Mouse (Mus musculus) CD8-positive naive resting alpha-beta T cell, adult 2 months (primary cell): Measurements from ENCODE around the gene Ctnnbip1.

ENCODE experiments used
- DNase-seq, 2 experiments: peaks; one replicate each; pipeline ENCODE4 v3.0.0; 2022; ENCODE audit warnings: low read depth in 2 of 2, low spot score in 2 of 2

Gene Ctnnbip1

DNA sequence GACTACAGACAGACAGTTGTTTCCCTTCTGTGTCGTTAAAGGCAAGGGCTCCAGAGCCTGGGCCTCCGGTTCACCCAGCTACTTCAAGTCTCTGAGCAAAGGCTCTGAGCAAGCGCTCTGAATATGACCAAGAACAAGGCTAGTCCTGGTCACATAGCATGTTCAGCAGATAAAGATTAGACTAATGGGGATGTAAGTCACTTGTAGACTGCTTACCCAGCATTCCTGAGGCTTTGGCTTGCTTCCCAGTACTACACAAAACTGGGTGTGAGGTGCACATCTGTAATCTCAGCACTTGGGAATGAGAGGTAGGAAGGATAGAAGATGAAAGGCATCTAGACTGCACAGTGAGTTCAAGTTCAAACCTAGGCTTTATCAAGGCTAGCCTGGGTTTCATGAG lies 40.4 kb downstream of the Ctnnbip1 start:
- no peak for DNase-seq

DNA sequence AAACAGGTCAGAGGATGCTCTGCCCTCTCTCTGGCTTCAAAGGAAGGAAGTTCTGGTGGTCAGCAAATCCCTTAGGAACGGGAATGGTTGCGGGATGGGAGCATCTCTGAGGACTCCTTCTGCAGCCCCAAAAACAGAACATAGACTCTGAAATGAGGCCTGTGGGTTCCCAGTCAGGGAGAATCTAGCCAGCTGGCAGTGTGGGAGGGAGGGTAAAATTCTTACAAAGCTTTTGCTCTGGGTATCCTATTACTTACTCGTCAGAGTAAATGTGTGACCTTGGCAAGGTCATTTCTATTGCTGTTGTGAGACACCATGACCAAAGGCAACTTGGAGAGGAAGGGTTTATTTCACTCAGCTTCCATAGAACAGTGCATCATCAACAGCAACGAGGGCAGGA lies 43.4 kb downstream of the Ctnnbip1 start:
- DNase-seq = no peak

DNA sequence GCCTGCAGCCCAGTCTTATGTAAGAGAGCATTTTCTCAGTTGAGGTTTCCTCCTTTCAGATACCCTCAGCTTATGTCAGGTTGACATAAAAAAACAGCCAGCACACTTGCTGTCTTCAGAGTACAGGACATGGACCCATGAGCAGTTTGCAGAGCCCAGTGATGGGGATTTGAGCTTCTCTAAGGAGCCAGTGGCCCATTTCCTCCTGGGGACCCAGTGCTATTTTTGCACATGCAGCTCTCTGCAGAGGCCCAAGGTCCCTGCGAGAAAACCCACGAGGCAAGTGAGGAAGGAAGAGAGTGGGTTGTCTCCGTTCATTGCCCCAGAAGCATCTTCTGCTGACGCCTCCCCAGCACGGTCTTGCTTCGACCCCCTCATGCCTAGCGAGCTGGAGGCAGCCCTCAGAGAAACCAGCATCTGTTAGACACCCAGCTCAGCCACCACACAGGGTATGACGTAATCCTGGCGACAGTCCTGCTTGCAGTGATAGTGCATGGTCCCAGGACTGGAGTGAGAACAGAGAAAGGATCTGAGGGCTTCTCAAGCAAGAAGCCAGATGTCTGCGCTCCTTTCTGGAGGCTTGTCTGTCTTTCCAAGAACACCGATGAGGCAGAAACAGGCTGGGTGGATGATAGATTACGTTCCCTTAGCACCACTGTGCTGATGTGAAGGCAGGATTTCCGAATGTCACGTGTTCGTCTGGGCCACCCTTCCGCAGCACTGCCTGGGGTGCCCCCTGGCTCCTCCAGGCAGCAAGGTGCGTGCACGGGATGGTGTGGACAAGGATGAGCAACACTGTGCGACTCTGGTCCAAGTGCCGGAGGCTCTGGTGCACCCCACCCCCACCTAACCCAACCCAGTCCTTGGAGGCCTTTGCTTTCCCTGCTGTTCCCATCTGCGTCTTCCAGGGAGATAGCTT lies 44.2 kb downstream of the Ctnnbip1 start:
- DNase-seq = no peak

DNA sequence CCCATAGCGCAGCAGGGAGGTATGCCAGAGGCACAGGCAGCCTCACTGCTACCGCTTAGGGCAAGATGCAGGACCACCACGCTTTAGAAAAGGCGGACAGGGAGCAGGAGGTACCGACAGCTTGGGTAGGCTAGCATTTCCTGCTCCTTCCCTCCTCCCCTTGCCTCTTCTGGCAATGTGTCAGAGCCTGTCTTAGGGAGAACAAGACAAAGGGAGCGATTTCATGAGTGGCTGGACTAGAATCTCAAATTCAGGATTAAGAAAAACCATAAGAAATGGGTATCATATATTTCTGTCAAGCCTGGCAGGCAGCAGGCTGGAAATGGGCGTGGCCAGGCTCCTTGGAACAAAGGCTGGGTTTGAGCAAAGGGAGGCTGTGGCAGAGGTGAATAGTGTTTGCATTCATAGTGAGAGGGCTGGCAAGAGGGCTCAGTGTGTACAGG lies 44.9 kb downstream of the Ctnnbip1 start:
- DNase-seq = no peak

DNA sequence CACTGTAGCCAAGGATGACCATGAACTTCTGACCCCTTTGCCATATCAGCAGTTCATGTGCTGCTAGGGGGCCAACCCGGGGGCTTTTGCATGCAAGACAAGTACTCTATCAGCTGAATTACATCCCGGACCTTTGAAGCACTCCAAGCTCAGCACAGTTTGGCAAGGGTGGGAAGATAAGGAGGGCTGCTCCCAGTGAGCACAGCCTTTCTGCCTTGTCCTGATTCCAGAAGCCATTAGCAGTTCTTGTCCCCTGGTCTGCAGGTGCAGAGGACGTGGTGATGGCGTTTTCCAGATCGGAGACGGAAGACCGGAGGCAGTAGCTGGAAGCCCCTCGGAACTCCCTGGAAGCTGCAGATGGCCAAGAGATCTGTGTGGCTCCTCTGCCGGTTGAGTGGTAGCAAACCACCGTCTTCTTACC lies 45.9 kb downstream of the Ctnnbip1 start:
- no peak for DNase-seq

GRCm38 (mm10) chr4:149564452-149565407 lies 46.7 kb downstream of the Ctnnbip1 start:
- no peak for DNase-seq

DNA sequence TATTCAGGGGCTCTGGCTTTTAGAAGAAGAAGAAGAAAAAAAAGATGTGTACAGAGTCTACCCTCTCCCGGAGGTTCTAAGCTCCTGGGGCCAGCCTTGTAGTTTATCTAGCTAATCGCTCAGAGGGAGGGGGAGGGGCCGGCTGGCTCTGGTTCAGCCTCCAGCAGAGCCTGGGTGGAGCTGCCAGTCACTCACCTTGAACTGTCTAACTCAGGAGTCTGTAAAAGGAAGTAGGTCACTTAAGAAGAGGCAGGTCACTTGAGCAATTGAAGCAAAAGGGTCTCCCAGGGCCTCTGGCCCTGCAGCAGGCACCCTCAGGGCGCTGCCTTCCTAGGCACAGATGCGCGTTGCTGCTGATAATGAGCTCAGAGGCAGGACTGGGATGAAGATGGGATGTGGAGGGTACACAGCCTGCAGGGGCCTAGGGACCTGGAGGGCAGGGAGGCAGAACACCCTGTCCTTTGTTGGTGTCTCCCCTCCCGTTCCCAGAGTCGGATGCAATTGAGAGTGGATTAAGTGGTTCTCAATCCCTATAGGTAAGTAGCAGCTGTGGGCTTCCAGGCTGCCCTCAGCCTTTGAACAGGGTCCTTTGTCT lies 49.5 kb downstream of the Ctnnbip1 start:
- no peak for DNase-seq

- no peak for DNase-seq
Measured at GRCm38 (mm10) chr4:149568622-149569021, 50.6 kb downstream of the Ctnnbip1 start.

GRCm38 (mm10) chr4:149569781-149570497 lies 51.9 kb downstream of the Ctnnbip1 start:
- DNase-seq = no peak

- DNase-seq = no peak
Measured at GRCm38 (mm10) chr4:149570498-149570863, 52.4 kb downstream of the Ctnnbip1 start.

- DNase-seq = no peak
Measured at GRCm38 (mm10) chr4:149571209-149571608, 53.2 kb downstream of the Ctnnbip1 start.

DNA sequence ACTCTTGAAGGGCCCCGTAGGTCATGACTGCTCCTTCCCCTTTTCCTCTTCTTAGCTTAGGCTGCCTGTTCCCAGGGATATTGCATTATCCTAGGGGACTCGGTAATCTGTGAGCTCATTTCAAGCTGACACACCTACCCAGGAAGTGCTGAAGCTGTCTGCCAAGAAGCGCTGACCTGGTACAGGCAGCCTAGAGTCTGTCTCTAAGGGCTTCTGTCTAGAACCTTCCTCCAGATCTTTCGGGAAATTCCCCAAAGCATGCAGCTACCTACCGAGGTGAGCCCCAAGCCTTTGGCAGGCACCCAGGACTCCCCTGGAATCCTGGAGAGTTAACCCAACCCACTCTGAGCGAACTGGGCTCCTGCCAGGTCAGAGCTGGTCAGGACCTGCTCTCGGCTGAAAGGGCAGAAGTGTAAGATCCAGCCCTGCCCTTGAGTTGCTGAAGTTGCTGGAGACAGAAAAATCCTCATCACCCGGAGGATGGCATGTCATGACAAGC lies 53.7 kb downstream of the Ctnnbip1 start:
- DNase-seq = no peak

- DNase-seq = no peak
Measured at GRCm38 (mm10) chr4:149572446-149572845, 54.4 kb downstream of the Ctnnbip1 start.

- DNase-seq = no peak
Measured at GRCm38 (mm10) chr4:149572851-149573250, 54.8 kb downstream of the Ctnnbip1 start.

GRCm38 (mm10) chr4:149574391-149574821 lies 56.4 kb downstream of the Ctnnbip1 start:
- no peak for DNase-seq

DNA sequence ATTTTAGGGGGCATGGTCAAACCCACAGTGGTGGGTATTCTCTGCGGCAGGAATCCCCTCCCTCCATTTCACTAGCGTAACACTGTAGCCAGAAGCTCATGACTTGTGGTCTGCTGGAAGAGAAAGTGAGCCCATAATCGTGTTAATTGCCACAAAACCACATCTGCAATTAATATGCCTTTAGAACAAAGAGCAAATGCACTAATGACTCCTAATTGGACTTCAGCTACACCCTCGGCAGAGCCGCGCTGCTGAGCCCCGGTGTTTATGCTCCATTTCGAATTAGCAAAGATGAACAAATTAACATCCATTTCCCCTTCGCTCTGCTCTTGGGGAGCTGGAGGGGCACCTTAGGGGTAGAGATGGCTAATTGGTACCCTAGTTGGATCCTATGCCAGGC lies 58.0 kb downstream of the Ctnnbip1 start:
- no peak for DNase-seq

DNA sequence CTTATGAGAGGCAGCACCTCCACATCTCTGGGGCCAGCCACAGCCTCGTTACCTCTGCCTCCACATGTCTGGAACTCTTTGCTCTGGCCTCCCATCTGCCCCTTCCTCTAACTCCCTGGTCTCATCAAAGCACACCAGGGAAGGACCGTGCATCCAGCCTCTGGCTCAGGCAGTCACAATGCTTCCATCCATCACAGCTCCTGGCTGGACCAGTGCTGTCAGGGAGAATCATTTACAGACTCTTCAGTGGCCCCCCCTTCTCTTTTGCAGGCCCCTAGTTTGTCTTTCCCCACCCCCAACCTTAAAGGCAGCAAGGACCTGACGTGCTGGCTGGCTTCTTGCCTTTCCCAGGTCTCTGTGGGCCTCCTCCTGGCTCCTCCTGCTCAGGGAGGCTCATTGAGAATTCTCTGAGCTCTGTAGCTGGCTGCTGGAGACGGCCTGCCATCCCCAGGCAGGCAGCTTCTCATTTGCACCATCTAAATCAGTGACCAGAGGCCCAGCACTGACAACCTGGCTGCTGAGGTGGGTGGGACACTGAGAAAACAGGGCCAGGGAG lies 59.0 kb downstream of the Ctnnbip1 start:
- no peak for DNase-seq

DNA sequence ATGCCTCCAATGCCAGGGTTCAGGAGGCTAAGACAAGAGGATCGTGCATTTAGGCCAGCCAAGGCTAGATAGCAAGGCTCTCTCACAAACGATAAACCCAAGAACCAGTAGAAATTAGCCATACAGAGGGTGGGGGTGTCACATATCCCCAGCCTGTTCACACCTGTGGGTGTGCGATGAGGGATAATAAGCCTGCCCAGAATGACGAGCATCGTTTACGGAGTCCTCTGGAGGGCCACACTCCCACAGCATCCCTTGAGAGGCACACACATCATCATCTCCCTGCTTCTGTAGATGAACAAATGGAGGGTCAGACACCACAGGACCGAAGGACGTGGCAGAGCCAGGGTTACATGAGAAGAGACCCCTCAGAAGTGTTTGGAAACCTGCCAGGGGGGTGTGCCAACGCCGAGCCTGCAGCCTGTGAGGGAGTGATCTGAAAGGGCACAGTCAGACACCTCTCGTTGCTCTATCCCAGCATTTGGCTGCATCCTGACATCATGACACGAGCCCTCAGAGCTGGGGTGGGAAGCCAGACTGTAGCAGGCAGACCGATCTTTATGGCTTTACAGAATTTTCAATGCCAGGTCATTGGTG lies 60.1 kb downstream of the Ctnnbip1 start:
- DNase-seq = no peak

DNA sequence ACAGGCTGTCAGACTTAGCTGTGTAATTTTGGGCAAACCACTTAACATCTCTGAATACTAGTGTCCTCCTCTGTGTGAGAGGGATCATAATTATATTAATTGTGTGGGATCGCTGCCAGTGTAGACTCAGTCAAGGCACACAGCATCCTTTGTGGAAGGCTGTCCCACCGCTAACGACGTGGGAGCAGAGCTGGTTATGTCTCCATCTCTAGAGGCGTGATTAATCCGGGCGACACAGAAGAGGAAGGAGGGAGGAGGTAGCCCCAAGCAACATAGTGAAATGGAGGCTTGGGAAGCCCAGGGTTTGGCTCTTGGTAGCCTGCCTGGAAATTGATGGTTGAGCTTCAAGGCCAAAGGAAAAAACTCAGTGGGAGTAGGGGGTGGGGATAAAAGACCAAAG lies 60.8 kb downstream of the Ctnnbip1 start:
- DNase-seq = no peak

GRCm38 (mm10) chr4:149585236-149585635 lies 67.2 kb downstream of the Ctnnbip1 start:
- no peak for DNase-seq
